Mouse (Mus musculus): ENCODE results near the gene Nipsnap2. TPM values are rescaled to one million over a fixed set of nuclear protein-coding genes. Genes with fewer than 3 reads are reported as not detected.
"Not testable (repeated sequence)": the region's sequence is repeated elsewhere in the genome, so short reads cannot be mapped to it uniquely, and the experiment has no call there.

Nipsnap2 gene
- polyA plus RNA-seq (2015; fragmentation: Nextera tagmentation; extraction: Ambion mirVana) = 86.1 and 94.2 TPM in 2 replicates

DNA sequence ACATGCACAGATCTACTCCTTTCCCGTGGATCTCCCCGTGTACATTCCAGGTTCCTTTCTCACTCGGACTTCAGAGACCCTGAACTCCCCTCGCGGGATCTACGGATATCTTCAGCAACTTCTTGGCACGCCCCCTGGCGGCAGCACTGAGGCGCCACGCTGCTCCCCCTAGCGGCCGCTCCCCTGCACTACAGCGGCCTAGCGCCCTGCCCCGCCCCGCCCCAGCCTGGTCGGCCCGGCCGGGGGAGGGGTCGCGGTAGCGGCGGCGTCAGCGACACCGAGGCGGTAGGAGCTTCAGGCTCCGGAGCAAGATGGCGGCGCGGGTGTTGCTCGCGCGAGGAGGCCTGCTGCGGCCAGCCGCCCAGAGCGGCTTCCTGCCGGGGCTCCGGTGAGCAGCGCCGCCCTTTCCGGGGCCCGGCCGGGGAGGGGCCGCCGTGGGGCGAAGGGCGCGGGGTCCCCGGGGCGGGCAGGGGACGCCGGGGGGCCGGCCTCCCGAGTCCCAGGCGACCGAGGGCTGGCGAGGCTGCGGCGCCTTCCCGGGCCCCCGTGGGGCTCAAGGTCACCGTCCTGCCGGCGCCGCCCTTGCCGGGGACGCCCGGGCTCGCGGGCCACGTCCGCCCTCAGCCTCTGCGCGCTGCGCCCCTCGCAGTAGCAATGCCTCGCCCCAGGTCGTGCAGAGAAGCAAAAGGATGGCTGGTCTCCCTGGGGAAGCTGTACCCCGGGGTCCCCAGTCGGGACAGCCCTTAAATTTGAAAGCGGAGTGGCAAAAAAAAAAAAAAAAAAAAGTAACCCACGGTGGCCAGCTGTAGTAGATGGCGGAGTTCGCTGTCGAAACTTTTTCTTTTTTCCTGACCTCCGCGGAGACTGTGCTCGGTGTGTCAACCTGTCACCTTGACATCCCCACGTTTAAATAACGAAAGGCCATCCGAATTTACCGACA, at the start of gene Nipsnap2:
Gene Nipsnap2 (plus strand): TSS at position 230 of the 940 bp plus-strand sequence.
- Histone ChIP-seq H3K9me3 (no peaks in the 10 kb centered on the region), H3K9ac (peak within 1 kb of the TSS; percentile 90), H3K4me2 (replicated peaks) (peak within 1 kb of the TSS; percentile 60), H3K4me3 (replicated peaks) (peak within 1 kb of the TSS; percentile 78), H3K27ac (peak within 1 kb of the TSS; percentile 98), H3K4me1 (replicated peaks) (peaks cover 20% of the 10 kb centered on the region), H3K36me3 (no peaks in the 10 kb centered on the region), H3K27me3 (replicated peaks) (no peaks in the 10 kb centered on the region)
- under 1% methylated on average over 91 of the region's 93 CpGs for WGBS
- ATAC-seq = peak; percentile 95

DNA sequence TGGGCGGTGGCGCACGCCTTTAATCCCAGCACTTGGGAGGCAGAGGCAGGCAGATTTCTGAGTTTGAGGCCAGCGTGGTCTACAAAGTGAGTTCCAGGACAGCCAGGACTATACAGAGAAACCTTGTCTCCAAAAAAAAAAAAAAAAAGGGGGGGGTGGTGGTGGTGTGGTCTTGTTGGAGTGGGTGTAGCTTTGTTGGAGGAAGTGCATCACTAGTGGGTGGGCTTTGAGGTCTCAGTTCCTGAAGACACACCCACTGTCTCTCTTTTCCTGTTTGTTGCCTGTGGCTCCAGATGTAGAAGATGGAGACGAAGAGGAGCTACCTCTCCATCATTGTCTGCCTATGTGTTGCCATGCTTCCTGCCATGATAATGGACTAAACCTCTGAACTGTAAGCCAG, 39.7 kb upstream of the Nipsnap2 start:
- not testable (repeated sequence) for ATAC-seq; H3K4me3 ChIP-seq (replicated peaks); H3K9me3 ChIP-seq; H3K4me1 ChIP-seq (replicated peaks); H3K9ac ChIP-seq; H3K27ac ChIP-seq; H3K36me3 ChIP-seq; H3K27me3 ChIP-seq (replicated peaks); H3K4me2 ChIP-seq (replicated peaks)
- 90% methylated on average over 5 of the region's 5 CpGs for WGBS

DNA sequence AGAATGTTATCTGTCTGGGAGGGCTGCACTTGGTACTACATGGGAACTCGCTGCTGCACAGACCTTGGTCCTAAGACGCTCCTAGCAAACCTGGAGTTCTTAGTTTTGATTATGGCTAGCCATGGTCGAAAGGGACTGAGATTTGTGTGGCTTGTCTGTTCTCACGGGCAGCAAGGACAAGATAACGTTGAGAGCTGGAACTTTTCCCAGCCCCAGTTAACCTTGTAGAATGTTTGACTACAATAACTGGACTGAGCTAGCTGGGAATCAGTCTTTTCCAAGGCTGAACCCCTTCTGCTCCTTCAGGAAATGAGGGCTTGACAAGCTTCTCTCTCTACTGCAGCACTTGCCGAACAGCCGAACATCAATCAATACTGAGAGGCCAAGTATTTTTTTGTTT, 37.2 kb upstream of the Nipsnap2 start:
- Histone ChIP-seq H3K9me3 (no peaks in the 10 kb centered on the region), H3K4me1 (replicated peaks) (no peaks in the 10 kb centered on the region), H3K4me2 (replicated peaks) (no peak overlapping the region), H3K4me3 (replicated peaks) (no peak overlapping the region), H3K36me3 (no peaks in the 10 kb centered on the region), H3K27ac (no peak overlapping the region), H3K9ac (no peak overlapping the region), H3K27me3 (replicated peaks) (no peaks in the 10 kb centered on the region)
- ATAC-seq = no peak
- WGBS = 82% methylated on average over 7 of the region's 7 CpGs

DNA sequence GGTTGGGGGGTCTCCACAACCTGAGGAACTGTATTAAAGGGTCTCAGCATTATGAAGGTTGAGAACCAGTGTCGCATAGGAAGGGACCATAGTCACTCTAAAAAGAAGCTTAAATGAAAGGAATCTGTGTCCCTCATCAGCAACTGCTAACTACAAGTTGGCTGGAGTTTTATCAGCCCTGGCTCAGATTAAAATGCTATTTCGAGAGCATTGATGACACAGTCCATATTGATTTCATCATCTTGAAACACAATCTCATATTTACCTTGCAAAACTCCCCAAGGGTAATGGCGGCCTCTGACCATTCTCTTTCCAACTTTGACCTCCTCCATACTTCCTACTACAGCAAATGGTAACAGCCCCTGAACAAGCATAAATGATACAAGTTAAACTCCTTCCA, 34.3 kb upstream of the Nipsnap2 start:
- WGBS = 82% methylated on average over 3 of the region's 3 CpGs
- H3K27me3 ChIP-seq (replicated peaks) = no peaks in the 10 kb centered on the region

DNA sequence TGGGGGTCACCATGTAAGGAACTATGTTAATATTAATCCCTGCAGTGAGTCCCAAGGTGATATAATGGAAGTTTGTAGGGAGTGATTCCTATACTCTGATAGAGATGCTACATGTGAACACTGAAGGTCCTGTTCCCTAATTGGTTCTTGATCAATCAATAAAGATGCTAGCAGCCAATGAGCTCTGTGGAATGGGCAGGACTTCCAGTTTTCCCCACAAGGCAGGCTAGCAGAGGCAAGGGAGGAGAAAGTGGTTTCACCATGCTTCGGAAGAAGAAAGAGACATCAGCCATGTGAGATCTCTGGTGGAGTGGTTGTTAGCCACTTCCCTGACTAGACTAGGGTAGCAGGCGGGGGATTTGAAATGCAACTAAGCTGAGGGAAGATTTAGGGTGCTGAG, 24.4 kb upstream of the Nipsnap2 start:
- Histone ChIP-seq H3K4me1 (replicated peaks) (no peaks in the 10 kb centered on the region), H3K9me3 (no peaks in the 10 kb centered on the region), H3K4me2 (replicated peaks) (no peak overlapping the region), H3K27me3 (replicated peaks) (0 out of 2 replicates have a peak, but pooled peaks cover 4% of the 10 kb centered on the region), H3K4me3 (replicated peaks) (no peak overlapping the region), H3K27ac (no peak overlapping the region), H3K36me3 (no peaks in the 10 kb centered on the region), H3K9ac (no peak overlapping the region)
- WGBS = 33% methylated on average over 2 of the region's 2 CpGs
- no peak for ATAC-seq

More for the DNA sequence above, 34.3 kb upstream of the Nipsnap2 start:
- Histone ChIP-seq H3K4me1 (replicated peaks) (no peaks in the 10 kb centered on the region), H3K9ac (no peak overlapping the region), H3K4me2 (replicated peaks) (no peak overlapping the region), H3K27ac (no peak overlapping the region), H3K4me3 (replicated peaks) (no peak overlapping the region), H3K9me3 (no peaks in the 10 kb centered on the region), H3K36me3 (no peaks in the 10 kb centered on the region)
- ATAC-seq = no peak

DNA sequence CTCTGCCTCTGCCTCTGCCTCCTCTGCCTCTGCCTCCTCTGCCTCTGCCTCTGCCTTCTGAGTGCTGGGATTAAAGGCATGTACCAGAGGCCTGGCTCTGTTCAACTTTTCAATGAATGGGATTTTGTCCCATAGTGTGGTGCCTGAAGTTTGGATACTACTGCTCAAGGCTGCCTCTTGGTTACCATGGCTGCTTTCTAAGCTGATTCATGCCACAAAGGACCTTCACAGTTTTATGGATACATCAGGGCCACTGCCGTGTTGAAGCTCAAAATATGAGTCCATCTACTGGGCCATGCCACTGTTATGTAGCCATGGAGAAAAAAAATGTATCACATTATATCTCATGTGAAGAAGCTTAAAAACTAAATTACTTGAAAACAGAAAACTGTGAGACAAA, 23.2 kb upstream of the Nipsnap2 start:
- Histone ChIP-seq H3K4me2 (replicated peaks) (no peak overlapping the region), H3K4me1 (replicated peaks) (no peaks in the 10 kb centered on the region), H3K27me3 (replicated peaks) (0 out of 2 replicates have a peak, but pooled peaks cover 4% of the 10 kb centered on the region), H3K36me3 (no peaks in the 10 kb centered on the region), H3K4me3 (replicated peaks) (no peak overlapping the region), H3K27ac (no peak overlapping the region), H3K9me3 (no peaks in the 10 kb centered on the region), H3K9ac (no peak overlapping the region)
- 82% methylated on average over 1 of the region's 1 CpGs for WGBS
- ATAC-seq = no peak

DNA sequence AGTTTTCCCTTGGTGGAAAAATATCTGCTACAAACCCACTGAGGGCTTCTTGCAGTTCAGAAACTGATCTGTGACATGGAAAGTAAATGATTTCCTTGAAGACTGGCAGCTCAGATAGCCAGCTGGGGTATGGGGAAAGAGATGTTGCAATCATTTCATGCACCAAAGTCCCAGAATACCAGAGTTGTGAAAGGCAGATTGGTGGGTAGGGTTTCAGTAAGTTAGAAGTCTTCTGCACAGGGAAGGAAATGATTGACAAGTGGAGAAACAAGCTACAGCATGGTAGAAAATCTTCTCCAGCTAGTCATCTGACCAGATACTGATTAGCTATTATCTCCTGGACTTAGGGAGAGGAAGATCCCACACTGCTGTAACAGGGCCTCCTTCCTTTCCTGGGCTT, 21.5 kb upstream of the Nipsnap2 start:
- H3K4me3 ChIP-seq (replicated peaks) = no peak overlapping the region
- H3K9me3 ChIP-seq = no peaks in the 10 kb centered on the region
- no peak overlapping the region for H3K9ac ChIP-seq
- H3K27me3 ChIP-seq (replicated peaks) = 0 out of 2 replicates have a peak, but pooled peaks cover 4% of the 10 kb centered on the region
- 0 out of 2 replicates have a peak, but pooled peaks have one; percentile 49 for ATAC-seq
- H3K4me2 ChIP-seq (replicated peaks) = no peak overlapping the region
- no peaks in the 10 kb centered on the region for H3K36me3 ChIP-seq
- H3K4me1 ChIP-seq (replicated peaks) = no peaks in the 10 kb centered on the region
- H3K27ac ChIP-seq = no peak overlapping the region

DNA sequence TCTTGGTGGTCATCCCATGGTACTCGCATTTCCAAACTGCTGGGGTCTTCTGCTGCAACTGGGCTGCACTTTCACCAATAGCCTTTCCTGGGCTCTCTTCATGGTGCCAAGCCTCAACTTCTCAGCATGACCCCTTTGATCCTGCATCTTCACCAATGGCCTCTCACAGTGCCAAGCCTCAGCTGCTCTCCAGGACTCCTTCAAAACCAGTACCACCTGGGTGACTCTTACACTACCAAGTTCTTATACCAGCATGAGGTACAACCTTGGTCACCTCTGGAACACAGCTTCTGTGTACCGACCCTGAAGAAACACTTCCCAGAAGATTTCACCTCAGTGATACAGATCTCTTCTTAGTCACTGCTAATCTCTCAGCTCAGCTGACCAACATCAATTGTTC, 16.5 kb upstream of the Nipsnap2 start, which contains the start of gene Sept14:
Gene Sept14 (minus strand): TSS at position 101 of the 400 bp plus-strand sequence.
- H3K4me1 ChIP-seq (replicated peaks) = no peaks in the 10 kb centered on the region
- no peak within 1 kb of the TSS for H3K4me3 ChIP-seq (replicated peaks)
- 0 out of 2 replicates have a peak, but pooled peaks cover 4% of the 10 kb centered on the region for H3K27me3 ChIP-seq (replicated peaks)
- H3K36me3 ChIP-seq = no peaks in the 10 kb centered on the region
- no peak within 1 kb of the TSS for H3K9ac ChIP-seq
- 66% methylated on average over 2 of the region's 2 CpGs for WGBS
- no peak for ATAC-seq
- H3K27ac ChIP-seq = no peak within 1 kb of the TSS
- no peak within 1 kb of the TSS for H3K4me2 ChIP-seq (replicated peaks)
- H3K9me3 ChIP-seq = no peaks in the 10 kb centered on the region

DNA sequence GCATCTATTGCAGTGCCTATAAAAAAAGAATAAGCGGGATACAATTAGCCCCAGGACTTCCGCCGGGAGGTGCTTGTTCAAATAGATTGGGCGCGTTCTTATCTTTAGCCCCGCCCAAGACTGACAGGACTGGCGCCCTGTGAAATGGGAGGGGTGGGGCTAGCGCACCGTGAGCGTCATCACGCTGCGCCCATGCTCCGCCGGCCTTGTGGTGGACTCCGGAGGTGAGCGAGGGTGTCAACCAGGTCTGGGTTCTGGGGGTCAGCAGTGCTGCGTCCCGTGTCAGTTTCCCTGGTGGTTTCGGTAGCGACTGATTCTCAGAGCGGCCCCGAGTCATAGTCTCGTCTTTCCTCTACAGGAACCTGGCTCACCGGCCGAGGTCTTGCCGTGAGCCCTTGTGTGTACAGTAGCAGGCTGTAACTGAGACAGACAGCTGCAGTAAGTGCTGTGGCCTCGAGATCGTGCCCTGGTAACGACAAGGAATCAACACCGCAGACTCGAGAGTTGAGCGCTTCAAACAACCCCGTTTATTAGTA, 9.5 kb upstream of the Nipsnap2 start, which contains the start of gene Mrps17:
Gene Mrps17 (plus strand): TSS at position 172 of the 536 bp plus-strand sequence.
- Histone ChIP-seq H3K4me1 (replicated peaks) (peaks cover 3% of the 10 kb centered on the region), H3K9ac (peak within 1 kb of the TSS; percentile 72), H3K9me3 (no peaks in the 10 kb centered on the region), H3K4me3 (replicated peaks) (peak within 1 kb of the TSS; percentile 69), H3K27me3 (replicated peaks) (no peaks in the 10 kb centered on the region), H3K36me3 (peaks cover 14% of the 10 kb centered on the region; the same call in 1 of the 2 replicates), H3K4me2 (replicated peaks) (peak within 1 kb of the TSS; percentile 69), H3K27ac (peak within 1 kb of the TSS; percentile 48)
- under 1% methylated on average over 33 of the region's 33 CpGs for whole genome bisulfite sequencing
- peak; percentile 99 for ATAC-seq

DNA sequence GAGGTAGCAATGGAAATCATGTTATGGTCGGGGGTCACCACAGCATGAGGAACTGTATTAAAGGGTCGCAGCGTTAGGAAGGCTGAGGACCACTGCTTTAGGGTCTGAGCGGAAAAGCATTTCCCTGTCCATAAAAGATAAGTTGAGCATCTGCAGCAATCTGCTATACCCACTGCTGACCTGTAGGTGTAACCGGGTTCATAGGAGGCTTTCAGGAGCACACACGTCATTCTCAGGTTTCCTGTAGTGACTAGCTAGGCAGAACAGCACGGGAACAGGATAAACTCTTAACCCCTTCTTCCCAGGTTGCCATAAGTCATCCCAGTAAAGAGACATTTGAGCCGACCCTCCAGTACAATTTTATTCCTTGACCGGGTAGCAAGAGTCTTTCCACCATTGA, 7.8 kb upstream of the Nipsnap2 start:
- 78% methylated on average over 9 of the region's 9 CpGs for WGBS
- no peak overlapping the region for H3K4me2 ChIP-seq (replicated peaks)
- no peak for ATAC-seq

DNA sequence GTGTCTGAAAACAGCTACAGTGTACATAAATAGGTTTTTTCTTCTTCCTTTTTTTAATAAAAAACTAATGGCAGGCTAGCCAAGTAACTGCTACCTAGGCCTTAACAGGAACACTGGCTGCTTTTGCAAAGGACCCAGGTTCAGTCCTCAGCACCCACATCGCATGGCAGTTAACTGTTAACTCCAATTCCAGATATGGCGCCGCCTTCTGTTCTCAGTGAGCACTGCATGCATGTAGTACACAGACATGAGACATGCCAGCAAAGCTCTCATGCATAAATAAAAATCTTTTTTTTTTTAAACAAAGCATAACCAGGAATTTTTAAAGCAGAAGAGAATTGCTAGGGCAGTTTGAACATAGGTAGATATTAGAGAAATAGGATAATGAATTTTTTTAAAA, 4.7 kb upstream of the Nipsnap2 start:
- no peak overlapping the region for H3K4me2 ChIP-seq (replicated peaks)
- H3K4me3 ChIP-seq (replicated peaks) = no peak overlapping the region
- H3K9ac ChIP-seq = no peak overlapping the region
- H3K36me3 ChIP-seq = peaks cover 14% of the 10 kb centered on the region; the same call in 1 of the 2 replicates
- no peaks in the 10 kb centered on the region for H3K27me3 ChIP-seq (replicated peaks)
- peaks cover 9% of the 10 kb centered on the region for H3K4me1 ChIP-seq (replicated peaks)
- 88% methylated on average over 3 of the region's 3 CpGs for WGBS
- no peak overlapping the region for H3K27ac ChIP-seq
- H3K9me3 ChIP-seq = no peaks in the 10 kb centered on the region
- ATAC-seq = no peak

More for the DNA sequence above, 7.8 kb upstream of the Nipsnap2 start:
- no peak overlapping the region for H3K27ac ChIP-seq
- H3K4me3 ChIP-seq (replicated peaks) = no peak overlapping the region
- no peaks in the 10 kb centered on the region for H3K27me3 ChIP-seq (replicated peaks)
- H3K9ac ChIP-seq = no peak overlapping the region
- peaks cover 3% of the 10 kb centered on the region for H3K4me1 ChIP-seq (replicated peaks)
- H3K36me3 ChIP-seq = peaks cover 14% of the 10 kb centered on the region; the same call in 1 of the 2 replicates
- H3K9me3 ChIP-seq = no peaks in the 10 kb centered on the region

DNA sequence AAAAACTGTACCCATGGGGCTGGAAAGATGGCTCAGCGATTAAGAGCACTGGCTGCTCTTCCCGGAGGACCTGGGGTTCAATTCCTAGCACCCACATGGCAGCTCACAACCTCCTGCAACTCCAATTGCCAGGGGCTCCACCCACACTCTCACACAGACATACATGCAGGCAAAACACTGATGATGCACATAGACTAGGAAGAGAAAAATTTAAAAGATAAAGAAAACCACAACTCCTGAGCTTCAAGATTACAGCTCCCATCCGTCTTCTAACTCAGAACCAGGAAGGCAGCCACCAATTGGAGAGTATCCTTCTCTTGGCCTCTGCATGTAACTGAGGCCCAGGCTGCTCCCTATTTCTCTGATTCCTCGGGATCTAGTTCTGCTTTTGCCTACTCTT, 595 bp upstream of the Nipsnap2 start:
- Histone ChIP-seq H3K36me3 (peaks cover 5% of the 10 kb centered on the region; the same call in 1 of the 2 replicates), H3K27ac (peak overlapping the region; percentile 98), H3K4me3 (replicated peaks) (peak overlapping the region; percentile 78), H3K4me2 (replicated peaks) (peak overlapping the region; percentile 60), H3K9me3 (no peaks in the 10 kb centered on the region), H3K9ac (peak overlapping the region; percentile 90; the same call in 1 of the 2 replicates), H3K27me3 (replicated peaks) (no peaks in the 10 kb centered on the region), H3K4me1 (replicated peaks) (peaks cover 11% of the 10 kb centered on the region)
- WGBS = 43% methylated on average over 4 of the region's 4 CpGs
- ATAC-seq = peak; percentile 12; the same call in 1 of the 2 replicates

All from intestine, embryonic 15.5 days (tissue).